Mouse (Mus musculus): ENCODE data around the gene Zbtb5. TPM values are rescaled to one million over a fixed set of nuclear protein-coding genes. Genes with fewer than 3 reads are reported as not detected.
"Not testable (repeated sequence)": the region's sequence is repeated elsewhere in the genome, so short reads cannot be mapped to it uniquely, and the experiment has no call there.

Gene Zbtb5
- polyA plus RNA-seq, 1 experiment from 2014 or later = 8.3 TPM

GRCm38 (mm10) chr4:44965175-44965574 is 47.0 kb downstream of the Zbtb5 start:
- 58% methylated on average over 2 of the region's 2 CpGs for WGBS (ENCODE audit: insufficient replicate concordance)
- Histone ChIP-seq H3K36me3 (no peaks in the 10 kb centered on the region), H3K4me2 (no peak overlapping the region), H3K9ac (no peak overlapping the region), H3K4me1 (no peaks in the 10 kb centered on the region; the same call in 1 of the 2 replicates), H3K4me3 (no peak overlapping the region), H3K27me3 (replicated peaks) (0 out of 2 replicates have a peak, but pooled peaks cover 5% of the 10 kb centered on the region), H3K27ac (no peak overlapping the region), H3K9me3 (replicated peaks) (no peaks in the 10 kb centered on the region)
- ATAC-seq = no peak

GRCm38 (mm10) chr4:44963156-44963555 is 49.1 kb downstream of the Zbtb5 start:
- Histone ChIP-seq H3K4me1 (no peaks in the 10 kb centered on the region; the same call in 1 of the 2 replicates), H3K4me3 (no peak overlapping the region), H3K9me3 (replicated peaks) (no peaks in the 10 kb centered on the region), H3K36me3 (no peaks in the 10 kb centered on the region), H3K27me3 (replicated peaks) (0 out of 2 replicates have a peak, but pooled peaks cover 10% of the 10 kb centered on the region), H3K9ac (no peak overlapping the region), H3K27ac (no peak overlapping the region), H3K4me2 (no peak overlapping the region)
- ATAC-seq = no peak
- 55% methylated on average over 11 of the region's 11 CpGs for WGBS (ENCODE audit: insufficient replicate concordance)

GRCm38 (mm10) chr4:44959220-44959619 is 53.0 kb downstream of the Zbtb5 start:
- Histone ChIP-seq H3K9ac (no peak overlapping the region), H3K4me1 (no peaks in the 10 kb centered on the region; the same call in 1 of the 2 replicates), H3K27me3 (replicated peaks) (0 out of 2 replicates have a peak, but pooled peaks cover 6% of the 10 kb centered on the region), H3K4me2 (no peak overlapping the region), H3K36me3 (no peaks in the 10 kb centered on the region), H3K27ac (no peak overlapping the region), H3K9me3 (replicated peaks) (no peaks in the 10 kb centered on the region), H3K4me3 (no peak overlapping the region)
- WGBS (ENCODE audit: insufficient replicate concordance) = 85% methylated on average over 13 of the region's 13 CpGs
- no peak for ATAC-seq

GRCm38 (mm10) chr4:44958776-44959175 is 53.4 kb downstream of the Zbtb5 start:
- Histone ChIP-seq H3K9me3 (replicated peaks) (no peaks in the 10 kb centered on the region), H3K27ac (no peak overlapping the region), H3K9ac (no peak overlapping the region), H3K4me3 (no peak overlapping the region), H3K4me1 (no peaks in the 10 kb centered on the region; the same call in 1 of the 2 replicates), H3K36me3 (no peaks in the 10 kb centered on the region), H3K4me2 (no peak overlapping the region), H3K27me3 (replicated peaks) (0 out of 2 replicates have a peak, but pooled peaks cover 6% of the 10 kb centered on the region)
- WGBS (ENCODE audit: insufficient replicate concordance) = 69% methylated on average over 9 of the region's 9 CpGs
- no peak for ATAC-seq

GRCm38 (mm10) chr4:44953041-44953440 is 59.2 kb downstream of the Zbtb5 start:
- H3K27me3 ChIP-seq (replicated peaks) = 0 out of 2 replicates have a peak, but pooled peaks cover 6% of the 10 kb centered on the region
- no peaks in the 10 kb centered on the region for H3K9me3 ChIP-seq (replicated peaks)
- H3K4me3 ChIP-seq = no peak overlapping the region
- no peak overlapping the region for H3K9ac ChIP-seq
- 76% methylated on average over 9 of the region's 9 CpGs for WGBS (ENCODE audit: insufficient replicate concordance)
- no peaks in the 10 kb centered on the region for H3K36me3 ChIP-seq
- ATAC-seq = no peak
- no peaks in the 10 kb centered on the region for H3K4me1 ChIP-seq
- no peak overlapping the region for H3K27ac ChIP-seq
- no peak overlapping the region for H3K4me2 ChIP-seq

- Histone ChIP-seq H3K4me2 (no peak overlapping the region), H3K4me3 (no peak overlapping the region), H3K9ac (no peak overlapping the region), H3K4me1 (no peaks in the 10 kb centered on the region), H3K9me3 (replicated peaks) (no peaks in the 10 kb centered on the region), H3K36me3 (no peaks in the 10 kb centered on the region), H3K27me3 (replicated peaks) (0 out of 2 replicates have a peak, but pooled peaks cover 6% of the 10 kb centered on the region), H3K27ac (no peak overlapping the region)
- 78% methylated on average over 1 of the region's 1 CpGs for WGBS (ENCODE audit: insufficient replicate concordance)
- ATAC-seq = no peak
Measured at GRCm38 (mm10) chr4:44948314-44948713, 63.9 kb downstream of the Zbtb5 start.

- no peak overlapping the region for H3K9ac ChIP-seq
- no peak for ATAC-seq
Measured at GRCm38 (mm10) chr4:44947464-44947863, 64.7 kb downstream of the Zbtb5 start.

GRCm38 (mm10) chr4:44946126-44946525 is 66.1 kb downstream of the Zbtb5 start:
- not testable (repeated sequence) for H3K4me3 ChIP-seq; H3K27ac ChIP-seq; ATAC-seq; H3K4me2 ChIP-seq; H3K4me1 ChIP-seq; H3K27me3 ChIP-seq (replicated peaks); H3K9me3 ChIP-seq (replicated peaks); H3K36me3 ChIP-seq; H3K9ac ChIP-seq
- 95% methylated on average over 2 of the region's 2 CpGs for WGBS (ENCODE audit: insufficient replicate concordance)

More at GRCm38 (mm10) chr4:44947464-44947863, 64.7 kb downstream of the Zbtb5 start:
- no peak overlapping the region for H3K4me2 ChIP-seq
- H3K36me3 ChIP-seq = no peaks in the 10 kb centered on the region
- no peak overlapping the region for H3K27ac ChIP-seq
- 0 out of 2 replicates have a peak, but pooled peaks cover 1% of the 10 kb centered on the region for H3K4me1 ChIP-seq
- 0 out of 2 replicates have a peak, but pooled peaks cover 6% of the 10 kb centered on the region for H3K27me3 ChIP-seq (replicated peaks)
- no peak overlapping the region for H3K4me3 ChIP-seq
- no peaks in the 10 kb centered on the region for H3K9me3 ChIP-seq (replicated peaks)
- WGBS (ENCODE audit: insufficient replicate concordance) = 71% methylated on average over 5 of the region's 5 CpGs

GRCm38 (mm10) chr4:44944426-44945075 is 67.7 kb downstream of the Zbtb5 start:
- no peak overlapping the region for H3K9ac ChIP-seq
- 0 out of 2 replicates have a peak, but pooled peaks cover 7% of the 10 kb centered on the region for H3K4me1 ChIP-seq
- 62% methylated on average over 10 of the region's 10 CpGs for WGBS (ENCODE audit: insufficient replicate concordance)
- ATAC-seq = no peak
- H3K27me3 ChIP-seq (replicated peaks) = no peaks in the 10 kb centered on the region
- no peak overlapping the region for H3K4me3 ChIP-seq
- H3K9me3 ChIP-seq (replicated peaks) = no peaks in the 10 kb centered on the region
- H3K4me2 ChIP-seq = no peak overlapping the region
- H3K27ac ChIP-seq = no peak overlapping the region
- no peaks in the 10 kb centered on the region for H3K36me3 ChIP-seq

- Histone ChIP-seq H3K36me3 (no peaks in the 10 kb centered on the region), H3K4me2 (no peak overlapping the region), H3K27ac (no peak overlapping the region), H3K9me3 (replicated peaks) (no peaks in the 10 kb centered on the region), H3K27me3 (replicated peaks) (peaks cover 6% of the 10 kb centered on the region; the same call in 1 of the 2 replicates), H3K4me1 (0 out of 2 replicates have a peak, but pooled peaks cover 7% of the 10 kb centered on the region), H3K9ac (no peak overlapping the region), H3K4me3 (no peak overlapping the region)
- ATAC-seq = no peak
- 74% methylated on average over 6 of the region's 6 CpGs for WGBS (ENCODE audit: insufficient replicate concordance)
Measured at GRCm38 (mm10) chr4:44943480-44943879, 68.7 kb downstream of the Zbtb5 start.

GRCm38 (mm10) chr4:44942237-44942636 is 70.0 kb downstream of the Zbtb5 start:
- no peak overlapping the region for H3K9ac ChIP-seq
- H3K9me3 ChIP-seq (replicated peaks) = no peaks in the 10 kb centered on the region
- H3K4me1 ChIP-seq = 0 out of 2 replicates have a peak, but pooled peaks cover 7% of the 10 kb centered on the region
- 17% methylated on average over 1 of the region's 1 CpGs for WGBS (ENCODE audit: insufficient replicate concordance)
- H3K4me3 ChIP-seq = no peak overlapping the region
- no peak for ATAC-seq
- H3K36me3 ChIP-seq = no peaks in the 10 kb centered on the region
- H3K27ac ChIP-seq = no peak overlapping the region
- no peak overlapping the region for H3K4me2 ChIP-seq
- H3K27me3 ChIP-seq (replicated peaks) = peaks cover 6% of the 10 kb centered on the region; the same call in 1 of the 2 replicates

All from liver, embryonic 12.5 days (tissue).